Mouse (Mus musculus): ENCODE measurements around the gene Olfr1048. TPM values are rescaled to one million over a fixed set of nuclear protein-coding genes. Genes with fewer than 3 reads are reported as not detected.
"Not testable (repeated sequence)": the region's sequence is repeated elsewhere in the genome, so short reads cannot be mapped to it uniquely, and the experiment has no call there.

Gene Olfr1048
- polyA plus RNA-seq (2012; rRNA removed) = not detected in 2 replicates

DNA sequence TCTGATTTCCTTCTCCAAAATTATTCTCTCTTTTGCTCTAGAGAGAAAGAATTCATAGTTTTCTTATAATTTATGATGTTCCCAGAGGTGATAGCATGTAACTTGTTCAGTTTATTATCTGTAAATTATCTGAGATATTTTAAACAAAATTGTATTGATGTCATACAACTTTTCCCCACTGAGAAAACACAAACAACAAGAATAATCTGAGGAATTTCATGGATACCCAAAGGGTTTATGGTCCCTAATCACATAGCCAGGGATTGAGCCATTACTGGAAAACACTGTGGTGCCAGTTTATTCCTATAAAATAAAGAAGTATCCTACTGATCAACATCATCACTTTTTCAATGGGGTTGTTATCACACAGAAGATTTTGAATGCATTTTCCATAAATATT, at the start of gene Olfr1048:
Olfr1048 (minus strand) TSS at position 101 of the 400 bp plus-strand sequence.
- no peaks in the 10 kb centered on the region for H3K27me3 ChIP-seq (ENCODE audit: control insufficient read depth, insufficient read depth, low read length)
- no peak within 1 kb of the TSS for H3K27ac ChIP-seq (ENCODE audit: insufficient read depth, low read length)
- H3K4me1 ChIP-seq (ENCODE audit: control insufficient read depth, insufficient read depth, insufficient read length) = no peaks in the 10 kb centered on the region
- H3K4me3 ChIP-seq (ENCODE audit: extremely low read depth, insufficient read depth, insufficient read length) = no peak within 1 kb of the TSS
- DNase-seq (ENCODE audit: low read depth in 1 of 2, low spot score in 2 of 2) = no peak
- no peaks in the 10 kb centered on the region for H3K36me3 ChIP-seq (ENCODE audit: control insufficient read depth, insufficient read depth, low read length)
- TF ChIP-seq CTCF (IDR thresholded peaks at IDR 0.05; ENCODE audit: extremely low read depth, insufficient read depth, insufficient read length, insufficient replicate concordance) = no peak
- TF ChIP-seq POLR2A (IDR thresholded peaks at IDR 0.05; ENCODE audit: low read depth, low read length) = no peak

GRCm38 (mm10) chr2:86278988-86279387, 38.9 kb upstream of the Olfr1048 start, which contains the start of gene Olfr1051:
Gene Olfr1051, minus strand, starts transcription at chr2:86279088.
- DNase-seq (ENCODE audit: low read depth in 1 of 2, low spot score in 2 of 2); H3K4me3 ChIP-seq (ENCODE audit: extremely low read depth, insufficient read depth, insufficient read length); H3K27me3 ChIP-seq (ENCODE audit: control insufficient read depth, insufficient read depth, low read length); H3K36me3 ChIP-seq (ENCODE audit: control insufficient read depth, insufficient read depth, low read length); H3K27ac ChIP-seq (ENCODE audit: insufficient read depth, low read length); H3K4me1 ChIP-seq (ENCODE audit: control insufficient read depth, insufficient read depth, insufficient read length): not testable (repeated sequence)

DNA sequence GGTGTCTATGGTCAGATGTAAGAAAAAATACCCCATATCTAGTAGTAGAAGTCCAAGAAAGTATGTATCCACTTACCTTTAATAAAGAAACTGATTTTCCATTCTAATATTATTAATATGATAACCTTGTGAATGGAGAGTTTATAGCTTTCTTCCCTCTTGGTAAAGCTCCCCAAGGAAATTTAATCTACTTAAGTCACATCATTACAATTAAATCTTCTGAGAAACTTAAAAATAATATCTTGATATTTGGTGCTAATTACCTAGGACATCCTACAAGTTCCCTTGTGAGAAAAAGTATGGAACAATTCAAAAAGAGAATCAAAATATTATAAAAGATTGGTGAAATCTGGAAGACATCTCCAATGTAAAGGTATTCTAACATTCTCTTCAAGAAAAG, 18.1 kb upstream of the Olfr1048 start, which contains the start of gene Olfr1049:
Olfr1049 (minus strand) TSS at position 101 of the 400 bp plus-strand sequence.
- H3K36me3 ChIP-seq (ENCODE audit: control insufficient read depth, insufficient read depth, low read length); H3K4me1 ChIP-seq (ENCODE audit: control insufficient read depth, insufficient read depth, insufficient read length); H3K27me3 ChIP-seq (ENCODE audit: control insufficient read depth, insufficient read depth, low read length); H3K27ac ChIP-seq (ENCODE audit: insufficient read depth, low read length); DNase-seq (ENCODE audit: low read depth in 1 of 2, low spot score in 2 of 2); H3K4me3 ChIP-seq (ENCODE audit: extremely low read depth, insufficient read depth, insufficient read length): not testable (repeated sequence)

- TF ChIP-seq POLR2A (IDR thresholded peaks at IDR 0.05; ENCODE audit: low read depth, low read length) (no peak), CTCF (IDR thresholded peaks at IDR 0.05; ENCODE audit: extremely low read depth, insufficient read depth, insufficient read length, insufficient replicate concordance) (no peak)
- Histone ChIP-seq H3K27ac (ENCODE audit: insufficient read depth, low read length) (no peak within 1 kb of the TSS), H3K4me1 (ENCODE audit: control insufficient read depth, insufficient read depth, insufficient read length) (no peaks in the 10 kb centered on the region), H3K4me3 (ENCODE audit: extremely low read depth, insufficient read depth, insufficient read length) (no peak within 1 kb of the TSS), H3K36me3 (ENCODE audit: control insufficient read depth, insufficient read depth, low read length) (no peaks in the 10 kb centered on the region), H3K27me3 (ENCODE audit: control insufficient read depth, insufficient read depth, low read length) (no peaks in the 10 kb centered on the region)
- no peak for DNase-seq (ENCODE audit: low read depth in 1 of 2, low spot score in 2 of 2)
- WGBS = 83% methylated on average over 1 of the region's 1 CpGs
These were observed 8.8 kb downstream of the Olfr1048 start, which contains the start of gene Olfr1047 for GRCm38 (mm10) chr2:86231301-86231700. Gene Olfr1047, minus strand, starts transcription at chr2:86231401.

- H3K4me3 ChIP-seq (ENCODE audit: extremely low read depth, insufficient read depth, insufficient read length) = no peak within 1 kb of the TSS
- DNase-seq (ENCODE audit: low read depth in 1 of 2, low spot score in 2 of 2) = no peak
- H3K4me1 ChIP-seq (ENCODE audit: control insufficient read depth, insufficient read depth, insufficient read length) = no peaks in the 10 kb centered on the region
- TF ChIP-seq CTCF (IDR thresholded peaks at IDR 0.05; ENCODE audit: extremely low read depth, insufficient read depth, insufficient read length, insufficient replicate concordance) = no peak
- no peak for TF ChIP-seq POLR2A (IDR thresholded peaks at IDR 0.05; ENCODE audit: low read depth, low read length)
- no peak within 1 kb of the TSS for H3K27ac ChIP-seq (ENCODE audit: insufficient read depth, low read length)
- no peaks in the 10 kb centered on the region for H3K36me3 ChIP-seq (ENCODE audit: control insufficient read depth, insufficient read depth, low read length)
- 67% methylated on average over 2 of the region's 2 CpGs for WGBS
- H3K27me3 ChIP-seq (ENCODE audit: control insufficient read depth, insufficient read depth, low read length) = no peaks in the 10 kb centered on the region
These were observed 20.9 kb downstream of the Olfr1048 start, which contains the start of gene Olfr1046 for GRCm38 (mm10) chr2:86219214-86219613. Gene Olfr1046, minus strand, starts transcription at chr2:86219314.

DNA sequence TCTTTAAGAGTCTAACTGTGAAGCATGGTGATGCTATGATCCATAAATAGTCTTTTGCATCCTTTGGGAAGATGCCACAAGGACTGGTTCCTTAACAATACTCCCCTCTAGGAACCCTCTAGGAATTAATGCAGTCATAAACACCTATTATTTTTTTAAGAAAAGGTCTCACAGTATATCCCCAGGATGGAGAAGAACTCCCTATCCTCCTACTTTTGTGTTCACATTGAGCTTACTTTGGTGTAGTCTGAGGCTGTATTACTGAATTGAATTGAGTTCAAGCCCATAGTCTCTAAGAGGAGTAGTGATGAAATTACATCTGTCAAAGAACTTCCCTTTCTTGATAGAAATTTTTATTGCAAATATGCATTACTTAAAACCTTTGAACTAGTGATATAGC, 37.2 kb downstream of the Olfr1048 start, which contains the start of gene Olfr1045:
Olfr1045 (minus strand) TSS at position 101 of the 400 bp plus-strand sequence.
- no peak for DNase-seq (ENCODE audit: low read depth in 1 of 2, low spot score in 2 of 2)
- Histone ChIP-seq H3K36me3 (ENCODE audit: control insufficient read depth, insufficient read depth, low read length) (no peaks in the 10 kb centered on the region), H3K27me3 (ENCODE audit: control insufficient read depth, insufficient read depth, low read length) (no peaks in the 10 kb centered on the region), H3K27ac (ENCODE audit: insufficient read depth, low read length) (no peak within 1 kb of the TSS), H3K4me3 (ENCODE audit: extremely low read depth, insufficient read depth, insufficient read length) (no peak within 1 kb of the TSS), H3K4me1 (ENCODE audit: control insufficient read depth, insufficient read depth, insufficient read length) (no peaks in the 10 kb centered on the region)
- TF ChIP-seq POLR2A (IDR thresholded peaks at IDR 0.05; ENCODE audit: low read depth, low read length) (no peak), CTCF (IDR thresholded peaks at IDR 0.05; ENCODE audit: extremely low read depth, insufficient read depth, insufficient read length, insufficient replicate concordance) (no peak)

DNA sequence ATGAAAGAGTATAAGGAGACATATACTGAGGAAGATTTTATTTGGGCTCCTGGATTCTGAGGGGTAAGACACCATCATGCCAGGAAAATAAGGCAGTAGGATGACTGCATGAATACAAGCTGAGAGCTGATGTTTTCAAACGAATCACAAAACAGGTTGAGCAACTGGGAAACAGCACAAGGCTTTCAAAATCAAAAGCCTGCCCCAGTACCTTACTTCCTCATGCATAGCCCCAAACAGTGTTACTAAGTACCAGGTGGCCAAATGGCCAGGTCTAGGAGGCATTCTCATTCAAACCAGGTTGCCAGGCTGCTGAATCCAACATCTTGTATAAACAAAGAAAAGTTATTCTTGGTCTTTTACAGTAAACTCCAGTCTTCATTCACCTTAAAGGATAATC, 44.2 kb downstream of the Olfr1048 start:
- WGBS = 41% methylated on average over 1 of the region's 1 CpGs

More for the DNA sequence above, 44.2 kb downstream of the Olfr1048 start:
- Histone ChIP-seq H3K4me1 (ENCODE audit: control insufficient read depth, insufficient read depth, insufficient read length) (no peaks in the 10 kb centered on the region), H3K4me3 (ENCODE audit: extremely low read depth, insufficient read depth, insufficient read length) (no peak overlapping the region), H3K27me3 (ENCODE audit: control insufficient read depth, insufficient read depth, low read length) (no peaks in the 10 kb centered on the region), H3K36me3 (ENCODE audit: control insufficient read depth, insufficient read depth, low read length) (no peaks in the 10 kb centered on the region), H3K27ac (ENCODE audit: insufficient read depth, low read length) (no peak overlapping the region)
- TF ChIP-seq POLR2A (IDR thresholded peaks at IDR 0.05; ENCODE audit: low read depth, low read length) (no peak), CTCF (IDR thresholded peaks at IDR 0.05; ENCODE audit: extremely low read depth, insufficient read depth, insufficient read length, insufficient replicate concordance) (no peak)
- no peak for DNase-seq (ENCODE audit: low read depth in 1 of 2, low spot score in 2 of 2)
